Mouse (Mus musculus): ENCODE data around the gene Nap1l4. TPM values are rescaled to one million over a fixed set of nuclear protein-coding genes. Genes with fewer than 3 reads are reported as not detected.

Nap1l4 gene
- polyA plus RNA-seq, 1 experiment = 139 TPM

GRCm38 (mm10) chr7:143481806-143482387 is 67.0 kb downstream of the Nap1l4 start:
- no peak for DNase-seq (ENCODE audit: extremely low spot score in 1 of 2, low spot score in 1 of 2)

GRCm38 (mm10) chr7:143480498-143480897 is 68.4 kb downstream of the Nap1l4 start:
- DNase-seq (ENCODE audit: extremely low spot score in 1 of 2, low spot score in 1 of 2) = peak in 1 of 2 experiments; percentile 64

- DNase-seq (ENCODE audit: extremely low spot score in 1 of 2, low spot score in 1 of 2) = no peak
Measured at GRCm38 (mm10) chr7:143477800-143478199, 71.1 kb downstream of the Nap1l4 start.

GRCm38 (mm10) chr7:143476702-143477335 is 72.1 kb downstream of the Nap1l4 start:
- DNase-seq (ENCODE audit: extremely low spot score in 1 of 2, low spot score in 1 of 2) = no peak

- DNase-seq (ENCODE audit: extremely low spot score in 1 of 2, low spot score in 1 of 2) = no peak
Measured at GRCm38 (mm10) chr7:143475876-143476275, 73.0 kb downstream of the Nap1l4 start.

- no peak for DNase-seq (ENCODE audit: extremely low spot score in 1 of 2, low spot score in 1 of 2)
Measured at GRCm38 (mm10) chr7:143474811-143475210, 74.1 kb downstream of the Nap1l4 start.

GRCm38 (mm10) chr7:143473347-143474101 is 75.4 kb downstream of the Nap1l4 start, which contains the start of gene Slc22a18:
Slc22a18 (plus strand) TSS chr7:143473736.
- DNase-seq (ENCODE audit: extremely low spot score in 1 of 2, low spot score in 1 of 2) = no peak

GRCm38 (mm10) chr7:143469946-143470345 is 79.0 kb downstream of the Nap1l4 start:
- peak in 1 of 2 experiments; percentile 82 for DNase-seq (ENCODE audit: extremely low spot score in 1 of 2, low spot score in 1 of 2)

GRCm38 (mm10) chr7:143467714-143468113 is 81.2 kb downstream of the Nap1l4 start:
- no peak for DNase-seq (ENCODE audit: extremely low spot score in 1 of 2, low spot score in 1 of 2)

GRCm38 (mm10) chr7:143466099-143466677 is 82.7 kb downstream of the Nap1l4 start:
- DNase-seq (ENCODE audit: extremely low spot score in 1 of 2, low spot score in 1 of 2) = peak in 1 of 2 experiments; percentile 89

- DNase-seq (ENCODE audit: extremely low spot score in 1 of 2, low spot score in 1 of 2) = no peak
Measured at GRCm38 (mm10) chr7:143464811-143465560, 83.9 kb downstream of the Nap1l4 start.

GRCm38 (mm10) chr7:143463865-143464415 is 85.0 kb downstream of the Nap1l4 start:
- DNase-seq (ENCODE audit: extremely low spot score in 1 of 2, low spot score in 1 of 2) = peak in 1 of 2 experiments; percentile 78

Other genes starting within 250 kb of the Nap1l4 start
- 9.1 and 10.3 TPM in 2 replicates for gene Cdkn1c, start 88.1 kb downstream of the Nap1l4 start, polyA plus RNA-seq (2012; rRNA removed)
- gene Slc22a18, start 75.4 kb downstream of the Nap1l4 start, polyA plus RNA-seq (2012; rRNA removed) = 0.74 and 1.1 TPM in 2 replicates
- 0.86 and 1.3 TPM in 2 replicates for gene Phlda2, start 46.0 kb downstream of the Nap1l4 start, polyA plus RNA-seq (2012; rRNA removed)
- gene Cars, start 51.0 kb upstream of the Nap1l4 start, polyA plus RNA-seq (2012; rRNA removed) = 50.6 and 51.8 TPM in 2 replicates
- 0.18 and 0.21 TPM in 2 replicates for gene Tnfrsf26, start 79.6 kb upstream of the Nap1l4 start, polyA plus RNA-seq (2012; rRNA removed)
- 4.1 and 4.6 TPM in 2 replicates for gene Tnfrsf22, start 100.6 kb upstream of the Nap1l4 start, polyA plus RNA-seq (2012; rRNA removed)
- 2.8 and 3.2 TPM in 2 replicates for gene Tnfrsf23, start 136.8 kb upstream of the Nap1l4 start, polyA plus RNA-seq (2012; rRNA removed)
- 36.2 and 37.1 TPM in 2 replicates for gene Osbpl5, start 207.9 kb upstream of the Nap1l4 start, polyA plus RNA-seq (2012; rRNA removed)
- 0.29 and 0.36 TPM in 2 replicates for gene Mrgprg, start 217.9 kb upstream of the Nap1l4 start, polyA plus RNA-seq (2012; rRNA removed)
- 6.2 and 6.3 TPM in 2 replicates for gene Mrgpre, start 235.4 kb upstream of the Nap1l4 start, polyA plus RNA-seq (2012; rRNA removed)

Measured in frontal cortex, adult 2 months (tissue).